Mouse (Mus musculus) lung, postnatal 10 days (tissue): Measurements from ENCODE around the gene Ikbip.
A peak's percentile ranks its signal among the peaks of the same experiment; 100 is the strongest.

Experiments
- DNase-seq: peaks from one replicate; pipeline ENCODE4 v3.0.0; 2021

Gene Ikbip

DNA sequence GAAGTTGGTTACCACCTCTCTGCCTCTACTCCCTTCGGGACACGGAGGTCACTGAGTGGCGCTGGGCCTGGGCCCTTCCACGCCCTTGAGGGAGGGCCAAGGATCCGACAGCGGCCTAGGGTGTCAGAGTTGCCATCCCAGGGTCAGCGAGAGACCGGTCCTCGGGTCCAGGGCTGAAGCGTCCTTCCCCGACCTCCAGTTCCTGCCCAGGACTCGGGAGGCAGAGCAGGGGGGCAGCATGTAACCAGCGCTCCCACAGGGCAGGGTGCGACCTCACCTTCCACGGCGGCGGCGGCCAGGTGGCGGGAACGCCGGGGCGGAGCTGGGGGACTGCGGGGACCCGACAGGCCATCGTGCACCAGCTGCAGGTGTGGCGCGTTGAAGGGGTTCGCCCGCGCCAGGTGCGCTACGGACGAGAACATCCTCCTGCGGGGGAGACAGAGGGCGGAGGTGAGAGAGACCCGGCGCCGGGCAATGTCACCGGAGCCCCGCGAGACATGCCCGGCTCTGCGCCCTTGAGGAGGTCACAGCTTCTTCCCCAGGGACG lies 40.6 kb downstream of the Ikbip start:
- peak; percentile 58 for DNase-seq

GRCm38 (mm10) chr10:91123828-91124822 lies 41.4 kb downstream of the Ikbip start, which contains the start of gene Slc25a3:
Gene Slc25a3 (minus strand): TSS chr10:91124059.
- peak; percentile 99 for DNase-seq

DNA sequence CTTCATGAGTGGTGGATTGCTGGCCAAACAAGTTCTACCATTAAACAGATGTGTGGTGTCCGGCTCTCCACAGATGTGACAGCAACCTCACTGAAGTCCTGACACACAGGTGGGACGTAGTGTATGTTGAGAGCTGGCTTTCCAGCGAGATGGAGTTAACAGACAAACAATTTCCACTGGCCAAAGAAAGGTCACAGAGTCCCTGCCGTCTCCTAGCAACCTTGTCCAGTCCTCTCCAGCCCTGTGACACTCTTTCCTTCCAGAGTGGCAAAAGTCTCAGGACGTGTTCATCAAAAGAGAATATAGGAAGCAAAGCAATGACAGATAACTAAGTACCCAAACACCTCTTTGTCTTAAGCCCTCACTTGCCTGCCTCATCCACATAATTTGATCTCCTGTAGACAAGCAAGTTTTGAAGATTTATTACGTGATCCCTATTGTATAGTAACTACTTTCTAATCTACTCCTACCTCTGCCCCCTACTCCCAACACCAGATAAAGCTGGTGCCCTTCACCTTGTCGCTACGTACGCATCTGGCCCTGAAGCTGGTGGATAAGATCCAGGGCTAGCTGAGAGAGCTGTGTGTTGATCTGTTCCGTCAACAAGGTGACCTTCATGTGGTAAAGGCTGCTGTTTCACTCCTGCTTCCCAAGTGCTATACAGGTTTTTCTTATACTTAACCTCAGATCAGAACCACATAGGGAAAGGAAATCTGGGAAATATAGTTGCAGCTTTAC lies 44.0 kb downstream of the Ikbip start:
- no peak for DNase-seq

DNA sequence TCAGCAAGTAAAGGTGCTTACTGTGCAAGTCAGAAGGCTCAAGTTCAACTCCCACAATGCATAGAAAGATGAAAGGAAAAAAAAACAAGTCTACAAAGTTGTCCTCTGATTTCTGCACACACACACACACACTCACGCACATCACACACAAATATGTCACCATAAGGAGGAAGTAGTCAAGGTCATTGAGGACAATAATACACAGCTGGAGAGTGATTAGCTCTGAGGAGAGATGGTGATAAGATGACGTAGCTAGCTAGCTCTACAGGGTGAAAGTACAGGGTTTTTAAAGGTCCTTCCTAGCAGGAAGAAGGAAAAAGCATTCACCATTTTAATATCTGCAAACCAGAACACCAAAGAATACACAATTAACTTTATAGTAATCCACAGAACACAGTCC lies 44.7 kb downstream of the Ikbip start:
- DNase-seq, result no peak

DNA sequence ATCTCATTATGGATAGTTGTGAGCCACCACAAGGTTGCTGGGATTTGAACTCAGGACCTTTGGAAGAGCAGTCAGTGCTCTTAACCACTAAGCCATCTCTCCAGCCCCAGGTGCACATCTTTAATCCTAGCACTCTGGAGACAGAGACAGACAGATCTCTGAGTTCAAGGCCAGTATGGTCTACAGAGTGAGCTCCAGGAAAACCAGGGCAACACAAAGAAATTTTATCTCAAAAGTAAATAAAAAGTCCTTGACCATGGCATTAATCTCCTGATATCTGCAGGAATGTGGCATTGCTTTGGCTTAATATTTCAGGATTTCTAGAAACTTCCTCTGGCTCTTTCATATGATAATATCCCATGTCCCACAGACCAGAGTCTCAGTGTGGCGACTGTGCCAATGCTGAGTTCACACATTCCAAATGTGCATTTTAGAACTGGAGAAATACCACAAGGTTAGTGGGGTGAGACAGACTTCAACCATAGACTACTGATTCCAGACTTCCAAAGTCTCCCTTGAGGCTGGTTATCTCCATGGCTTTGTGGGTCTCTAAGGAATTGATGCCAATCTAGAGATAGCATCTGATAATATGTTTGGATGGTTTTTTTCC lies 45.9 kb downstream of the Ikbip start:
- DNase-seq, result no peak

GRCm38 (mm10) chr10:91130792-91131191 lies 48.1 kb downstream of the Ikbip start:
- DNase-seq, result no peak

GRCm38 (mm10) chr10:91131565-91131964 lies 48.8 kb downstream of the Ikbip start:
- DNase-seq, result no peak

DNA sequence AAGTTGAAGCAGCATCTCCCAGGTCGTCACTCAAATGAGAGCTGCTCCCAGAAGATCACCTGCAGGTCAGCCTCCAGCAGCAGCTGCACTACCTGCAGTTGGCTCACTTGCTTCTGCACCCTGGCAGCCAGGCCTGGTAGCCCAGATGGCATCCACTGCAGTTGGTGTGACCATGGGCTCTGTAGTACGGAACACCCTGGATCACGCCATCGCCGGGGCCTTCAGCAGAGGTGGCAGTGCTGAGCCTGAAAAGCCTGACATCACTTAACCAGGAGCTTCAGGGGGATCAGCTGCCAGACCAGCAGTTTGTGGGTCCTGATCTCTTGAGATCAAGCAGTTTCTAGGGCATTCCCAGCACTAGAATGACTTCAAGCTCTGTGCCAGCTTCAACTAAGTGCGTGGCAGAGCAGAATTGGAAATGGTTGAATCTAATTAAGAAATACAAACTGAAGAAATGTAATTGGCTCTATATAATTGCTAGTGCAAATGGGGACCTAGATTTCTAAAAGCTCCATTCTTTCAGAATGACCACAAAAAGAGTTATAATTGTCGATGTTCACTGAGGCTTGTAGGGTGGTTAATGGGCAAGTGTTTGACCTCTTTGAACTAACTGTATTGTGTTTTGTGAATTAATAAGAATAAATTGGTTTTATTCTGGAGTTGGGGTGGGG lies 52.7 kb downstream of the Ikbip start:
- DNase-seq, result no peak

GRCm38 (mm10) chr10:91137400-91137799 lies 54.7 kb downstream of the Ikbip start:
- no peak for DNase-seq

DNA sequence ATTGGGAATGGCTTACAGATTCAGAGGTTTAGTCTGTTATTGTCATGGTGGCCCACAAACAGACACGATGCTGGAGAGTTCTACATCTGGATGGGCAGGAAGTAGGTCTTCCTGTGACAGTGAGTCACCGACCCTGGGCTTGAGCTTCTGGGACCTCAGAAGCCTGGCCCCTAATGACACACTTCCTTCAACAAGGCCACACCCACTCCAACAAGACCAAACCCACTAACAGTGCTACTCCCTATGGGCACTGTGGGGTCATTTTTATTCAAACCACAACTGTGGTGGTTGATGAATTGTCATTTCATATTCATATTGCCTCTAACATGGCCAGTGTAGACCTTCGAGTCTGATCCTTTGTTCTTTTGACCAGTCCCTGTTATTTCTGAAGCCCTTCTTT lies 55.6 kb downstream of the Ikbip start:
- DNase-seq, result peak; percentile 26

DNA sequence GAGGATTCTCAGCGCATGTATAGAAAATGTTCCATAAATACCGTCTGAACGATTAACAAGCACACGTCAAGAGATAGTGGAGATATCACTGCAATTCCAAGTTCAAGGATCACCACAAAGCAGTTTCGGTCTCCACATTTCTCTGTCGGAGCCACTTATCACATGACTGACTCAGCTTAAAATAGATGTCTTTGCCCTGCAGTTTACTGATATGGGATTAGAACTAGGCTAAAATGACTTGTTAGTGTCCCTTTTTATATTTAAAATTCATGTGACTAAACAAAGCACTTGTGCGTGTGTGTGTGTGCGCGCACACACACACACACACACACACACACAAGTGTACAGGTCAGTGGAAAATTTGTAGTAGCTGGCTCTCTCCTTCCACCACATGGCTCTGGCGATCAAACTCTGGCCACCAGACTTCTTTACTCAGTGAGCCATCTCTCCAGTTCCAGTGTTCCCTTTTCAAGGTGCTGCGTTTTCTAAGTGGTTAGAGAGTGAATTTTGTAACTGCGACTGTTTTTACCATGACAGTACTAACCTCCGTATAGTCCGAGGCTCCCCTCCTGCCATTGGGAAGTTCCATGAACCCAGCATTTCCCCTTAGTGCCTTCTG lies 56.5 kb downstream of the Ikbip start:
- DNase-seq, result no peak

GRCm38 (mm10) chr10:91141564-91141963 lies 58.8 kb downstream of the Ikbip start:
- DNase-seq, result peak; percentile 28

- DNase-seq, result no peak
These were observed 60.0 kb downstream of the Ikbip start for GRCm38 (mm10) chr10:91142654-91143191.

GRCm38 (mm10) chr10:91143313-91144230 lies 60.8 kb downstream of the Ikbip start:
- DNase-seq, result no peak

DNA sequence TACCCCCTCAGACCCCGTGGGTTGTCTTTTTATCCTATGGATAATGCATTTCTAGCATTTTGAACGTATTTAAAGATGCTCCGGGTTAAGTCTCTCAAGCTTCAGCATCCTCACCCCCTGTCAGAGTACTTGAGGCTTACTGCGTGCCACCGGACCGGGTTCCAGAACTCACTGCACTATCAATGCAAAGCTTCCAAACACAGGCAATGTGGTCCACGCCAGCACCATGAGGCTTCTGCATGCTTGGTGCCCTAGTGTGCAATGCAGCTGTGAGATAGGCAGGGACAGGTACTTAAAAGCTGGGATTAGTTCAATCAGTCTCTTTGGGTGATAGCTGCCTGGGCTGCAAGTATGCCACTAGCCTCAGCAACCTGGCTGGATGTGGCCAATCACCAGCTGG lies 62.7 kb downstream of the Ikbip start:
- DNase-seq, result no peak
